Mouse (Mus musculus) forebrain, embryonic 13.5 days (tissue): ENCODE results near the gene Nudc. TPM values are rescaled to one million over a fixed set of nuclear protein-coding genes. Genes with fewer than 3 reads are reported as not detected.

Source experiments
- ATAC-seq: fragments of 200-750 bp; cut with Nextera tagmentation; 2 replicates; pipeline ENCODE4 v1.8.0; 2017
- H3K27ac ChIP-seq: fragments of 300-500 bp; sonication (generic); 2 replicates; pipeline ENCODE4 v1.5.1; 2015; ENCODE audit warnings: inconsistent platforms, mild to moderate bottlenecking, moderate library complexity
- H3K27me3 ChIP-seq: fragments of 300-500 bp; sonication (generic); 2 replicates; pipeline ENCODE4 v1.6.1; 2015; ENCODE audit warnings: mild to moderate bottlenecking, inconsistent platforms
- H3K36me3 ChIP-seq: fragments of 300-500 bp; sonication (generic); 2 replicates; pipeline ENCODE4 v1.6.1; 2015; ENCODE audit warnings: mild to moderate bottlenecking, inconsistent platforms; ENCODE audit not compliant: poor library complexity, severe bottlenecking
- H3K4me1 ChIP-seq: fragments of 300-500 bp; sonication (generic); 2 replicates; pipeline ENCODE4 v1.6.1; 2015; ENCODE audit warnings: inconsistent platforms
- H3K4me2 ChIP-seq: fragments of 300-500 bp; sonication (generic); 2 replicates; pipeline ENCODE4 v1.6.1; 2015; ENCODE audit warnings: inconsistent platforms, mild to moderate bottlenecking, moderate library complexity
- H3K4me3 ChIP-seq: fragments of 300-500 bp; sonication (generic); 2 replicates; pipeline ENCODE4 v1.5.1; 2015; ENCODE audit warnings: mild to moderate bottlenecking, inconsistent platforms
- H3K9ac ChIP-seq: fragments of 300-500 bp; sonication (generic); 2 replicates; pipeline ENCODE4 v1.6.1; 2015; ENCODE audit warnings: mild to moderate bottlenecking, inconsistent platforms
- H3K9me3 ChIP-seq: fragments of 300-500 bp; sonication (generic); replicated peaks from 2 replicates; pipeline ENCODE4 v1.6.1; 2016; ENCODE audit warnings: inconsistent platforms
- WGBS: fragments of 180-500 bp; shearing (Covaris S2); methylation state at CpG from one replicate; pipeline ENCODE4 v1.1.7; 2015; 5-methylcytosine and 5-hydroxymethylcytosine counted together
- polyA plus RNA-seq: library from polyadenylated mRNA; unstranded; fragments of >200 nt; fragmentation: Nextera tagmentation; extraction: Ambion mirVana; gene quantifications from 2 replicates; pipeline ENCODE4 v1.2.1, GENCODE M21; 2015

Nudc gene
- polyA plus RNA-seq, 1 experiment from 2014 or later = 312 TPM

- H3K4me2 ChIP-seq = no peak overlapping the region
- H3K4me1 ChIP-seq = no peaks in the 10 kb centered on the region
- H3K4me3 ChIP-seq = no peak overlapping the region
- H3K36me3 ChIP-seq = no peaks in the 10 kb centered on the region
- 31% methylated on average over 8 of the region's 8 CpGs for WGBS
- ATAC-seq = no peak
- H3K27me3 ChIP-seq = 0 out of 2 replicates have a peak, but pooled peaks cover 4% of the 10 kb centered on the region
- no peaks in the 10 kb centered on the region; the same call in 1 of the 2 replicates for H3K9me3 ChIP-seq
- H3K27ac ChIP-seq = no peak overlapping the region
- no peak overlapping the region for H3K9ac ChIP-seq
These were observed 21.5 kb upstream of the Nudc start for GRCm38 (mm10) chr4:133567251-133567650.

- H3K27me3 ChIP-seq = no peaks in the 10 kb centered on the region
These were observed 17.4 kb upstream of the Nudc start for GRCm38 (mm10) chr4:133563123-133563571.

DNA sequence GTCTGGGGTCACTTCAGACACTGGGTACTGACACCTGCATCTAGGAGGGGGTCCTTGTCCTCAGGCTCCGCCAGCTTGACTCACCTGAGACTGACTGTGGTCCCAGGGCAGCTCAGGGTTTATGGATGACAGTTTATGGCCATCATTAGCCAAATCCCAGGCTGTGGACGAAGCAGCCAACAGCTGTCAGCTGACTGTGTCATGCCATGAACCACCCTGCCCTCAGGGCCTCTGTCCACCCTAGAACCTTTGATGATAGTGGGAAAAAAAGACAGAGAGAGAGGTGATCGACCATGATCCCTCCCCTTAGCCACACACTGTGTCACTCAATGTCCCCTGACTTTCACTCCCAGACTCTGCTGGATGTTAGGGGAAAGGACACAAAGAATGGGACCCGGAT is 15.8 kb upstream of the Nudc start:
- WGBS = 70% methylated on average over 4 of the region's 4 CpGs
- ATAC-seq = no peak

More at GRCm38 (mm10) chr4:133563123-133563571, 17.4 kb upstream of the Nudc start:
- Histone ChIP-seq H3K4me3 (no peak overlapping the region), H3K36me3 (no peaks in the 10 kb centered on the region), H3K4me1 (no peaks in the 10 kb centered on the region), H3K9me3 (no peaks in the 10 kb centered on the region; the same call in 1 of the 2 replicates), H3K27ac (no peak overlapping the region), H3K4me2 (no peak overlapping the region), H3K9ac (no peak overlapping the region)
- 69% methylated on average over 11 of the region's 11 CpGs for WGBS
- ATAC-seq = no peak

DNA sequence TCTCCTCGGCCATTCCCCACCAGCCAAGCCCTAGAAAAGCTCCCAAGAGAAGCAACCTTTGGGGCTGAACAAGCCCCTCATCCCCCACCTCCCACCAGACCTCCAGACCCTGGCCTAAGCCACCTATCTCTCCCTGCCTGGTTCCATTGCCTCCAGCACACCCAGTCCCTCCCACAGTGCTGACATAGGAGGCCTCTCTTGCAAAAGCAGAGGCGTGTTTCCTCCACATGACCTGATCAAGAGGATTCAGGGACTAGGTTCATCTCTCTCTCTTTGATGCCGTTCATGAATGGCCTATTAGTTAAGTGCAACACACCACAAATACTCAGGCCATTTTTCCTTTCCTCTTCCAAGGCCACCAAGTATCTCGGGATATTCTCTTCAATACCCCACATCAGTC is 14.1 kb upstream of the Nudc start:
- no peak overlapping the region for H3K9ac ChIP-seq
- H3K9me3 ChIP-seq = no peaks in the 10 kb centered on the region; the same call in 1 of the 2 replicates
- H3K27me3 ChIP-seq = 0 out of 2 replicates have a peak, but pooled peaks cover 4% of the 10 kb centered on the region

More for the DNA sequence above, 15.8 kb upstream of the Nudc start:
- Histone ChIP-seq H3K36me3 (no peaks in the 10 kb centered on the region), H3K9me3 (no peaks in the 10 kb centered on the region; the same call in 1 of the 2 replicates), H3K27ac (no peak overlapping the region), H3K4me3 (no peak overlapping the region), H3K9ac (no peak overlapping the region), H3K4me1 (no peaks in the 10 kb centered on the region), H3K4me2 (no peak overlapping the region), H3K27me3 (no peaks in the 10 kb centered on the region)

GRCm38 (mm10) chr4:133557041-133557717 is 11.4 kb upstream of the Nudc start:
- Histone ChIP-seq H3K27ac (no peak overlapping the region), H3K4me3 (no peak overlapping the region), H3K9ac (no peak overlapping the region), H3K27me3 (0 out of 2 replicates have a peak, but pooled peaks cover 4% of the 10 kb centered on the region), H3K4me1 (no peaks in the 10 kb centered on the region), H3K36me3 (no peaks in the 10 kb centered on the region), H3K4me2 (no peak overlapping the region), H3K9me3 (no peaks in the 10 kb centered on the region)
- 43% methylated on average over 10 of the region's 10 CpGs for WGBS
- no peak for ATAC-seq

More for the DNA sequence above, 14.1 kb upstream of the Nudc start:
- Histone ChIP-seq H3K4me2 (no peak overlapping the region), H3K4me3 (no peak overlapping the region), H3K4me1 (no peaks in the 10 kb centered on the region), H3K36me3 (no peaks in the 10 kb centered on the region), H3K27ac (no peak overlapping the region)
- ATAC-seq = no peak
- 75% methylated on average over 4 of the region's 4 CpGs for WGBS

DNA sequence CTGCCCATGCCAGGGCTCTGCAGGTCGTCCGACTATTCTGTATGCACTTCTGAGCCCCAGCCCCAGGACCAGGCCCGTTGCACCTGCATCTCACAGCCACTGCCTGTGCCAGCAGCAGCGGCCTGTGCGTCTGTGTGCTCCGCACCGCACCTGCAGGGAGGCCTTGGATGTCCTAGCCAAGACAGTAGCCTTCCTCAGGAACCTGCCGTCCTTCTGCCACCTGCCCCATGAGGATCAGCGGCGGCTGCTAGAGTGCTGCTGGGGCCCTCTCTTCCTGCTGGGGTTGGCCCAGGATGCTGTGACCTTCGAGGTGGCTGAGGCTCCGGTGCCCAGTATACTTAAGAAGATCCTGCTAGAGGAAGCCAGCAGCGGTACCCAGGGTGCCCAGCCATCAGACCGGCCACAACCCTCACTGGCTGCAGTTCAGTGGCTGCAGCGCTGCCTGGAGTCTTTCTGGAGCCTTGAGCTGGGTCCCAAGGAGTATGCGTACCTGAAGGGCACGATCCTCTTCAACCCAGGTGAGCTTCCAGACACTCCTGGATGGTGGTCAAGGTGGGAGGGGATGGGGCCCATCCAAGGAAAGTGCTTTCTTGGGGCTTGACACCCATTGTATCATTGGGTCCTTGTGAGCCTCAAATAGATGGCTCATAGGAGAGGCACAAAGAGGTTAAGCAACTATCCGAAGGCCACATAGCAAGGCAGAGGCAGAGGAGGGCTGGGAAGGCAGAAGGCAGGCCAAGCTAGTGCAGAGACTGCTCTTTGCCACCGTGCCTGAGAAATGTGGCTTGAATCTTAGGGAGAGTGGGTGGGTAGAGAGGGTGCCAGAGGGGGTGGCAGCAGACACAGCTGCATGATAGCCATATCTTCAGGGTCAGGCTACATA is 7.9 kb upstream of the Nudc start:
- no peak overlapping the region for H3K4me2 ChIP-seq
- H3K27ac ChIP-seq = no peak overlapping the region
- H3K36me3 ChIP-seq = no peaks in the 10 kb centered on the region
- H3K27me3 ChIP-seq = peaks cover 12% of the 10 kb centered on the region; the same call in 1 of the 2 replicates
- H3K4me3 ChIP-seq = no peak overlapping the region
- no peaks in the 10 kb centered on the region for H3K9me3 ChIP-seq
- H3K4me1 ChIP-seq = no peaks in the 10 kb centered on the region
- H3K9ac ChIP-seq = no peak overlapping the region
- WGBS = 75% methylated on average over 19 of the region's 19 CpGs
- ATAC-seq = no peak

DNA sequence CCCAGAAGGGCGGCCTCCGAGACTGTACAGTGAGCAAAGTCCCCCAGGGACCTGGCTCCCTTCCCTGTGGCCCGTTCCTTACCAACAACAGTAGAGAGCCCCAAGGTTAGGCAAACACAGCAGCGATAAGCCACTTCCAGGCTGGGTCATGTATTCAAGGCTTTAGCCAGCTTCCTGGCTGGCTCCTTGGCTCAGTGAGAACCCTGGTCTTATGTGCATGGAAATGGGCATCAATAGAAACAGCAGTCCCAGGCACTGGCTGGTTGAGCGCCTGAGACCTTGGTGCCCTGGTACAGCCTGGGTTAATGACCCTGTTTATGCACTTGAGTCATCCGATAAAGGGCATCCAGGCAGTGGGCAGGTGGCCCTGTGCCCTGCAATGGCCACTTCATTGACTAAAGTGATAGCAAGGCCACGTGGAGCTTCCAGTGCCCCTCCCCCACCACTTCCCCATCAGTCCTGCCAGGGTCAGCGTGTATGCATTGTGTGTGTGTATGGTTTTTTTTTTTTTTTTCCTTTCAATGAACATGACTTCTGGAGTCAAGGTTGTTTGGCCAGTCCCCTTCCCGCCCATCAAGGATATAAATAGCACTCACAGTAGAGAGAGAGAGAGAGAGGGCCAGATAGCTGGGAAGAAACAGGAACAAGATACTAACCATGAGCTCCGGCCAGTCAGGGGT is 7.1 kb upstream of the Nudc start, which contains the start of gene Nr0b2:
Gene Nr0b2 (plus strand): TSS at position 609 of the 680 bp plus-strand sequence.
- peaks cover 12% of the 10 kb centered on the region; the same call in 1 of the 2 replicates for H3K27me3 ChIP-seq
- H3K9me3 ChIP-seq = no peaks in the 10 kb centered on the region
- H3K4me2 ChIP-seq = no peak within 1 kb of the TSS
- 77% methylated on average over 10 of the region's 10 CpGs for WGBS
- no peak within 1 kb of the TSS for H3K9ac ChIP-seq
- H3K4me1 ChIP-seq = no peaks in the 10 kb centered on the region
- H3K4me3 ChIP-seq = no peak within 1 kb of the TSS
- ATAC-seq = no peak
- no peak within 1 kb of the TSS for H3K27ac ChIP-seq
- no peaks in the 10 kb centered on the region for H3K36me3 ChIP-seq

- WGBS = 68% methylated on average over 1 of the region's 1 CpGs
- Histone ChIP-seq H3K27me3 (peaks cover 12% of the 10 kb centered on the region; the same call in 1 of the 2 replicates), H3K9me3 (no peaks in the 10 kb centered on the region), H3K4me3 (no peak overlapping the region), H3K9ac (no peak overlapping the region), H3K36me3 (no peaks in the 10 kb centered on the region), H3K27ac (no peak overlapping the region), H3K4me1 (no peaks in the 10 kb centered on the region), H3K4me2 (no peak overlapping the region)
- ATAC-seq = no peak
These were observed 6.2 kb upstream of the Nudc start for GRCm38 (mm10) chr4:133552029-133552428.

DNA sequence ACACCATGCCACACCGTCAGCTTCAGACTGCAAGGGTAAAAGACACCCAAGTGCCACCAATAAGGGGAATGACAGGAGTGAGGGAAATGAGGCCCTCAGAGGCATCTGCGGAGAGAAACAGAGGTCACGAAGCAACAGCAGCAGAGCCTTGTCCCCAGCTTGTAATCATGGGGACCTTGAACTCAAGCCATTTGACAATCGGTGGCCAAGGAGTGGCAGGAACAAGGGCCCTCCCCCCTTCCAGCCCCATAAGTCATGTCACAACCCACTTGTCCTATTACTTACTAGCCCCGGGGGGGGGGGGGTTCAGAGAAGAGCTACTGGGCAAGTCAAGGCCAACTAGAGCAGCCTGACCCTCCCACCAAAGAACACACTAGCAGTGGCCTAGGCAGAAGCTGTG is 9.1 kb downstream of the Nudc start:
- H3K27me3 ChIP-seq = no peaks in the 10 kb centered on the region
- ATAC-seq = no peak
- H3K9me3 ChIP-seq = no peaks in the 10 kb centered on the region
- peaks cover 98% of the 10 kb centered on the region for H3K36me3 ChIP-seq
- H3K4me2 ChIP-seq = no peak overlapping the region
- no peak overlapping the region for H3K27ac ChIP-seq
- no peak overlapping the region for H3K9ac ChIP-seq
- no peaks in the 10 kb centered on the region for H3K4me1 ChIP-seq
- no peak overlapping the region for H3K4me3 ChIP-seq
- 95% methylated on average over 5 of the region's 5 CpGs for WGBS

DNA sequence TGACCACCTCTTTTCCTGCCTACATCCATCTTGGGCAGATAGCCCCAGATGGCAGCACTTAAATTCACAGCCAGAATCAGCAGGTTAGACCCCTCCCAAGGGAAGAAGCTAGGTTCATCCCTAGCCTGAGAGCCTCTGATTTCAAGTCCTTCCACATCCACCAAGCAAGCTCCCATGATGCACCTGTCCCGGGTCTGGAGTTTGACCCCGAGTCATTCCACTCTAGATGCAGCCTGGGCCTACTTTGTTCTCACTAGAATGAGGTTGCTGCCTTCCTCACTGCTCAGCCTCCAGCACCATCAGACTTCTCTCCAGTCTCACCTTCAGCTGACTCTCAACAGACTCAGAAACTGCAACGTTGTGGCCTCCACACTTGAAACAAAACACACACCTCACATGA is 9.7 kb downstream of the Nudc start:
- peaks cover 99% of the 10 kb centered on the region for H3K36me3 ChIP-seq
- 87% methylated on average over 3 of the region's 3 CpGs for WGBS

GRCm38 (mm10) chr4:133532777-133533176 is 13.0 kb downstream of the Nudc start:
- ATAC-seq = no peak
- Histone ChIP-seq H3K27ac (no peak overlapping the region), H3K4me3 (no peak overlapping the region), H3K9ac (no peak overlapping the region), H3K4me2 (no peak overlapping the region), H3K4me1 (no peaks in the 10 kb centered on the region), H3K36me3 (peaks cover 97% of the 10 kb centered on the region), H3K9me3 (no peaks in the 10 kb centered on the region), H3K27me3 (no peaks in the 10 kb centered on the region)
- 90% methylated on average over 3 of the region's 3 CpGs for WGBS

More for the DNA sequence above, 9.7 kb downstream of the Nudc start:
- Histone ChIP-seq H3K9me3 (no peaks in the 10 kb centered on the region), H3K9ac (no peak overlapping the region), H3K4me2 (no peak overlapping the region), H3K27me3 (no peaks in the 10 kb centered on the region), H3K27ac (no peak overlapping the region), H3K4me3 (no peak overlapping the region), H3K4me1 (no peaks in the 10 kb centered on the region)
- ATAC-seq = no peak
